Mouse (Mus musculus) kidney, adult 2 months (tissue): ENCODE data around the gene E2f4. TPM values are rescaled to one million over a fixed set of nuclear protein-coding genes. Genes with fewer than 3 reads are reported as not detected.

Source experiments
- DNase-seq: peaks from one replicate; pipeline ENCODE4 v3.0.0; 2021
- H3K27ac ChIP-seq: fragments of 200-500 bp; 2 replicates; pipeline ENCODE4 v1.5.1; 2012; ENCODE audit warnings: low read depth, low read length, control low read depth, inconsistent platforms; ENCODE audit not compliant: insufficient read depth
- H3K27me3 ChIP-seq: fragments of 200-500 bp; replicated peaks from 2 replicates; pipeline ENCODE4 v1.6.1; 2012; ENCODE audit warnings: mild to moderate bottlenecking, moderate library complexity, low read length, inconsistent platforms; ENCODE audit not compliant: control insufficient read depth, insufficient read depth
- H3K36me3 ChIP-seq: fragments of 200-500 bp; 2 replicates; pipeline ENCODE4 v1.6.1; 2012; ENCODE audit warnings: mild to moderate bottlenecking, moderate library complexity, low read length, inconsistent platforms; ENCODE audit not compliant: control insufficient read depth, insufficient read depth
- H3K4me1 ChIP-seq: fragments of 200-500 bp; 2 replicates; pipeline ENCODE4 v1.6.1; 2011; ENCODE audit warnings: low read length; ENCODE audit not compliant: control insufficient read depth, insufficient read depth
- H3K4me3 ChIP-seq: fragments of 200-500 bp; 2 replicates; pipeline ENCODE4 v1.5.1; 2011; ENCODE audit warnings: mild to moderate bottlenecking, low read depth, low read length, control low read depth; ENCODE audit not compliant: insufficient read depth
- CTCF ChIP-seq: fragments of 200-500 bp; conservative IDR thresholded peaks from 2 replicates; pipeline ENCODE4 v1.5.1; 2011; ENCODE audit warnings: low read depth, mild to moderate bottlenecking, control low read depth, low read length, moderate library complexity, mixed read lengths; ENCODE audit not compliant: insufficient read depth, insufficient read length
- POLR2A ChIP-seq: fragments of 200-500 bp; IDR thresholded peaks from one replicate; pipeline ENCODE4 v1.6.1; 2011; ENCODE audit warnings: low read depth, low read length, control low read depth
- WGBS: fragments of 180-500 bp; shearing (Covaris S2); methylation state at CpG from one replicate; pipeline ENCODE4 v1.1.7; 2018; 5-methylcytosine and 5-hydroxymethylcytosine counted together
- polyA plus RNA-seq: library from polyadenylated mRNA; depleted of rRNA; stranded (reverse); fragments of >200 nt; gene quantifications from 2 replicates; pipeline ENCODE4 v1.2.3, GENCODE M21; 2012

The E2f4 gene
- polyA plus RNA-seq, 1 experiment = 88.1 TPM

DNA sequence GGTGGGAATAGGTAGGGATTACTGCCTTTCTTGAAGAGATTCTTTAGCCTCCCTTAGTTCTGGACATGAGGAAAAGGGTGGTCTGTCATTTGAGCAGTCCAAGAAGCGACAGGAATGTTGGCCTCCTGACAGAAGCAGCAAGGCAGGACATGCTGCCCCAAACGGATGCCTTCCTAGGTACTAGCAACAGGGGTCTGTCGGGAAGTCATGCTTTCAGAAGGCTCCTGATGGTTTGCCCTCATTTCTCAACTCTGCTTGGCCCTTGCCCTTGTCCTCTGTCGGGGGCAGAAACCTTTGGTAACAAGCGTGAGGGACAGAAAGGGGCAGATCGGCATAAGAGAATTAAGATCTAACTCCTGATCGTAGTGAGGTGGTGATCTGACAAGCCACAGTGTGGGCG, 12.7 kb downstream of the E2f4 start:
- Histone ChIP-seq H3K27me3 (no peaks in the 10 kb centered on the region), H3K4me1 (peaks cover 9% of the 10 kb centered on the region; the same call in 1 of the 2 replicates), H3K36me3 (no peaks in the 10 kb centered on the region), H3K4me3 (no peak overlapping the region), H3K27ac (no peak overlapping the region)
- no peak for DNase-seq
- 74% methylated on average over 8 of the region's 8 CpGs for WGBS
- no peak for TF ChIP-seq POLR2A
- no peak for TF ChIP-seq CTCF

GRCm38 (mm10) chr8:105311718-105312117, 14.3 kb downstream of the E2f4 start:
- H3K36me3 ChIP-seq = no peaks in the 10 kb centered on the region
- 0 out of 2 replicates have a peak, but pooled peaks cover 2% of the 10 kb centered on the region for H3K4me1 ChIP-seq
- H3K27me3 ChIP-seq = no peaks in the 10 kb centered on the region
- no peak overlapping the region for H3K4me3 ChIP-seq
- DNase-seq = no peak
- no peak overlapping the region for H3K27ac ChIP-seq
- TF ChIP-seq POLR2A (no peak), CTCF (no peak)
- WGBS = 85% methylated on average over 1 of the region's 1 CpGs

DNA sequence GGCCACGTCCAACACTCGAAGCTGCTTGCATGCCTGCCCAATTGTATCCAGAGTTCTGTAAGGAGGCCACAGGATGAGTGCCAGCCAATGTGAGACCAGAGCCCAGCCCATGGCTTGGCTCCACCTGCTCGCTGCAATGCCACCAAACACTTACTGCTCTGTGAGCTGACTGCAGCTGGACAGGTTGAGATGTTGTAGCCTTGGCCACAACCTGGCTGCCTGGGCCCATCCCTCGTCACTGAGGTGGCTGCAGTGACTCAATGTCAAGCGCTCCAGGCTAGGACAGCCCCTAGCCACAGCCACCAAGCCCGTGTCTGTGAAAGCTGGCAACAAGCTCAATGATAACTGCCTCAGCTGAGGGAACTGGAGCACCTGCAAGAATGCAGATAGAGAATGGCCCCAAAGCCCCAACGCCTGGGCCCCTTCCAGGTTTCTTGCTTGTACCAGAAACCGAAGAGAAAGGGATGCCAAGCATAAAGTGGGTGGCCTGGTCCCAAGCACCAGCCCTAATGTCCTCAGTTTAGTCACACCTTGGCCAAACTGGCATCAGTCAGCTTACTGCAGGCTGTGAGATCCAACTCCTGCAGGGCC, 15.5 kb downstream of the E2f4 start:
- Histone ChIP-seq H3K27ac (no peak overlapping the region), H3K27me3 (no peaks in the 10 kb centered on the region), H3K4me1 (no peaks in the 10 kb centered on the region), H3K36me3 (no peaks in the 10 kb centered on the region), H3K4me3 (no peak overlapping the region)
- TF ChIP-seq POLR2A (no peak), CTCF (no peak)
- WGBS = 91% methylated on average over 8 of the region's 8 CpGs
- DNase-seq = no peak

GRCm38 (mm10) chr8:105313622-105314402, 16.3 kb downstream of the E2f4 start:
- 90% methylated on average over 9 of the region's 9 CpGs for WGBS
- no peaks in the 10 kb centered on the region for H3K4me1 ChIP-seq
- no peaks in the 10 kb centered on the region for H3K36me3 ChIP-seq
- no peak for DNase-seq
- no peak overlapping the region for H3K27ac ChIP-seq
- no peak overlapping the region for H3K4me3 ChIP-seq
- TF ChIP-seq POLR2A = no peak
- no peaks in the 10 kb centered on the region for H3K27me3 ChIP-seq

- TF ChIP-seq CTCF (no peak), POLR2A (no peak)
- Histone ChIP-seq H3K27ac (no peak overlapping the region), H3K4me3 (no peak overlapping the region), H3K27me3 (no peaks in the 10 kb centered on the region), H3K4me1 (no peaks in the 10 kb centered on the region), H3K36me3 (no peaks in the 10 kb centered on the region)
- no peak for DNase-seq
- 87% methylated on average over 18 of the region's 18 CpGs for WGBS
These were observed 17.8 kb downstream of the E2f4 start for GRCm38 (mm10) chr8:105315073-105315769.

DNA sequence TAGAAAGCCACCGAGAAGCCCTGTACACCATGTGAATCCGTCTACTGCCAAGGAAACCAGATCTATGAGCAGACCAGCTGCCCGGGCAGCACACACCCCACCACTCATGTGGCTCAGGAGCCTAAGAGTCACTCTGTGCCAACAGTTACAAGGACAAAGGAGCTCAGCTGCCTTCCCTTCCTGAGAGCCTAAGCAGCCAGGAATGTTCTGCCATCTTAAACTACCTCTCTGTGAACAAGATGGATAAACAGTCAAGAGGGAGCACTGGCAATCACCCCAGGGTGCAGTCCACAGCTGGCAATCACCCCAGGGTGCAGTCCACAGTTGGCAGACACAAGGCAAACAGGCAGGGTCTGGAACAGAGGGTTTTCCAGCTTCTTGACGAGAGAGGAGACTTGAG, 20.5 kb downstream of the E2f4 start:
- no peaks in the 10 kb centered on the region for H3K27me3 ChIP-seq
- H3K36me3 ChIP-seq = no peaks in the 10 kb centered on the region
- no peak overlapping the region for H3K4me3 ChIP-seq
- H3K27ac ChIP-seq = no peak overlapping the region
- WGBS = 91% methylated on average over 4 of the region's 4 CpGs
- H3K4me1 ChIP-seq = no peaks in the 10 kb centered on the region
- DNase-seq = no peak
- TF ChIP-seq CTCF = no peak
- no peak for TF ChIP-seq POLR2A

- DNase-seq = no peak
- Histone ChIP-seq H3K4me1 (no peaks in the 10 kb centered on the region), H3K36me3 (no peaks in the 10 kb centered on the region), H3K27me3 (no peaks in the 10 kb centered on the region), H3K27ac (no peak overlapping the region), H3K4me3 (no peak overlapping the region)
- TF ChIP-seq POLR2A (no peak), CTCF (no peak)
- WGBS = 89% methylated on average over 11 of the region's 11 CpGs
These were observed 21.3 kb downstream of the E2f4 start for GRCm38 (mm10) chr8:105318662-105319190.
